Mouse (Mus musculus): ENCODE measurements around the gene Btbd35f28. TPM values are rescaled to one million over a fixed set of nuclear protein-coding genes. Genes with fewer than 3 reads are reported as not detected.
"Not testable (repeated sequence)": the region's sequence is repeated elsewhere in the genome, so short reads cannot be mapped to it uniquely, and the experiment has no call there.

Gene Btbd35f28
- polyA plus RNA-seq (2016; fragmentation: Nextera tagmentation; extraction: Ambion mirVana), result not detected in 2 replicates

DNA sequence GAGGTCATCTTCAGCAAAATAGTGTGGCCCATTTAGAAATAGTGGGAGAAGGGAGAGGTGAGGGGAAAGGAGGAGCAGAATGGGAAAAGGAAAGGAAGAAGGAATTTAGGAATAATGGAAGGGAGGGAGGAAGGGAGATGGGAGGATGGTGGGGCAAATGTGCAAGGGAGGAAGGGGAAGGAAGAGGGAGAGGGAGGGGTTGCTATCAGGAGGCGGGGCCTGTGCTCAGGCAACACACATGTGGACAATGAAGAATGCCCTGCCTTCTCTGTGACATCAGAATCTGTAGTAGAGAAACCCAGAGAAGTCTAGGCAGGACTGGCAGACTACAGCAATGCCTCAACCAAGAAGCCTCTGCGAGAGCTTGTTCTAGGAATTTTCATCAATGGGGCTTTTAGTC is at the start of gene Btbd35f28:
TSS of gene Btbd35f28 (plus strand) at position 301 of the 400 bp plus-strand sequence.
- not testable (repeated sequence) for H3K9ac ChIP-seq (replicated peaks); H3K36me3 ChIP-seq; H3K4me2 ChIP-seq (replicated peaks); H3K9me3 ChIP-seq; H3K4me3 ChIP-seq; H3K27me3 ChIP-seq; H3K4me1 ChIP-seq; ATAC-seq (ENCODE audit: low FRiP score, low read depth); H3K27ac ChIP-seq (replicated peaks)
- WGBS, result no CpG with 5 or more reads among the region's 2 CpGs

Other genes with a start within 250 kb of the Btbd35f28 start
- not detected in 2 replicates for gene Btbd35f16, start 239.6 kb upstream of the Btbd35f28 start, polyA plus RNA-seq (2016; fragmentation: Nextera tagmentation; extraction: Ambion mirVana)
- gene Btbd35f3, start 158.9 kb upstream of the Btbd35f28 start, polyA plus RNA-seq (2016; fragmentation: Nextera tagmentation; extraction: Ambion mirVana), result not detected in 2 replicates
- gene Btbd35f20, start 94.7 kb downstream of the Btbd35f28 start, polyA plus RNA-seq (2016; fragmentation: Nextera tagmentation; extraction: Ambion mirVana), result not detected in 2 replicates
- not detected in 2 replicates for gene Btbd35f17, start 174.1 kb downstream of the Btbd35f28 start, polyA plus RNA-seq (2016; fragmentation: Nextera tagmentation; extraction: Ambion mirVana)